ENCODE assay signal across 1 mouse cellular context in genomic region chr11:50387167-50387679, GRCm38 (mm10).
TF ChIP-seq lines count a peak whose summit lies in the region.

No protein-coding gene starts in this region.

TF ChIP-seq in MEL, 35 proteins besides CTCF, POLR2A, EP300 and RAD21:
- TF ChIP-seq CHD2 (IDR thresholded peaks at IDR 0.05; ENCODE audit: low read length) (peak; percentile 56), SMC3 (IDR thresholded peaks at IDR 0.05; ENCODE audit: low read depth, low read length) (peak; percentile 4; the same call in 1 of the 2 replicates), RCOR1 (IDR thresholded peaks at IDR 0.05; ENCODE audit: low read depth, low read length) (no peak), POLR2AphosphoS2 (IDR thresholded peaks at IDR 0.05; ENCODE audit: low read length) (peak; percentile 98), E2F4 (IDR thresholded peaks at IDR 0.05; ENCODE audit: borderline replicate concordance, low read depth, low read length) (no peak), ZMIZ1 (IDR thresholded peaks at IDR 0.05; ENCODE audit: low read depth, low read length) (peak; percentile 60; the same call in 1 of the 2 replicates)
TF ChIP-seq in MEL: peak in this region for 4.
